Mouse (Mus musculus) liver, adult 2 months (tissue): ENCODE data around the gene Catsper2. TPM values are rescaled to one million over a fixed set of nuclear protein-coding genes. Genes with fewer than 3 reads are reported as not detected.

Source experiments
- DNase-seq: peaks from one replicate; pipeline ENCODE4 v3.0.0-alpha.2; 2011; ENCODE audit warnings: low read depth, low spot score; ENCODE audit errors: extremely low read depth
- H3K27ac ChIP-seq: fragments of 200-500 bp; replicated peaks from 2 replicates; pipeline ENCODE4 v1.5.1; 2012; ENCODE audit warnings: low read depth, mild to moderate bottlenecking, control low read depth, inconsistent platforms, low read length; ENCODE audit not compliant: insufficient read depth
- H3K27me3 ChIP-seq: fragments of 200-500 bp; 2 replicates; pipeline ENCODE4 v1.6.1; 2012; ENCODE audit warnings: mild to moderate bottlenecking, moderate library complexity, low read length, inconsistent platforms; ENCODE audit not compliant: control insufficient read depth, insufficient read depth
- H3K36me3 ChIP-seq: fragments of 200-500 bp; 2 replicates; pipeline ENCODE4 v1.6.1; 2012; ENCODE audit warnings: low read length, inconsistent platforms; ENCODE audit not compliant: control insufficient read depth, insufficient read depth
- H3K4me1 ChIP-seq: fragments of 200-500 bp; 2 replicates; pipeline ENCODE4 v1.6.1; 2011; ENCODE audit warnings: low read length; ENCODE audit not compliant: control insufficient read depth, insufficient read depth
- H3K4me3 ChIP-seq: fragments of 200-500 bp; 2 replicates; pipeline ENCODE4 v1.5.1; 2011; ENCODE audit warnings: low read depth, mild to moderate bottlenecking, control low read depth, low read length, moderate library complexity; ENCODE audit not compliant: insufficient read depth
- H3K79me2 ChIP-seq: fragments of 200-500 bp; 2 replicates; pipeline ENCODE4 v1.6.1; 2012; ENCODE audit warnings: inconsistent platforms, mild to moderate bottlenecking, low read length, moderate library complexity; ENCODE audit not compliant: control insufficient read depth, insufficient read depth
- H3K9ac ChIP-seq: fragments of 200-500 bp; 2 replicates; pipeline ENCODE4 v1.6.1; 2012; ENCODE audit warnings: low read depth, mild to moderate bottlenecking, control low read depth, inconsistent platforms, low read length
- CTCF ChIP-seq: fragments of 200-500 bp; IDR thresholded peaks from 2 replicates; pipeline ENCODE4 v1.5.1; 2011; ENCODE audit warnings: low read depth, low read length, control low read depth
- POLR2A ChIP-seq: fragments of 200-500 bp; IDR thresholded peaks from 2 replicates; pipeline ENCODE4 v1.6.1; 2011; ENCODE audit warnings: low read length, control low read depth; ENCODE audit not compliant: insufficient read depth; ENCODE audit errors: extremely low read depth
- WGBS: fragments of 180-500 bp; shearing (Covaris S2); methylation state at CpG from one replicate; pipeline ENCODE4 v1.1.7; 2018; 5-methylcytosine and 5-hydroxymethylcytosine counted together
- polyA plus RNA-seq: library from polyadenylated mRNA; depleted of rRNA; stranded (reverse); fragments of >200 nt; gene quantifications from 2 replicates; pipeline ENCODE4 v1.2.3, GENCODE M21; 2012
- total RNA-seq: library from RNA; depleted of rRNA; stranded (reverse); fragments of >200 nt; gene quantifications from 2 replicates; pipeline ENCODE4 v1.2.3, GENCODE M21; 2014

The Catsper2 gene
- total and polyA plus RNA-seq, 2 experiments, result 2.5 to 2.9 TPM

- peaks cover 9% of the 10 kb centered on the region; the same call in 1 of the 2 replicates for H3K79me2 ChIP-seq
- 9% methylated on average over 9 of the region's 9 CpGs for WGBS
- TF ChIP-seq CTCF (no peak), POLR2A (no peak)
- H3K9ac ChIP-seq, result peak overlapping the region; percentile 56; the same call in 1 of the 2 replicates
- H3K36me3 ChIP-seq, result peaks cover 17% of the 10 kb centered on the region
- H3K4me3 ChIP-seq, result peak overlapping the region; percentile 57
- DNase-seq, result peak; percentile 50
- peaks cover 10% of the 10 kb centered on the region for H3K4me1 ChIP-seq
- H3K27ac ChIP-seq, result peak overlapping the region; percentile 96
- H3K27me3 ChIP-seq, result no peaks in the 10 kb centered on the region
Observed at GRCm38 (mm10) chr2:121448136-121448535, 34.5 kb upstream of the Catsper2 start.

- TF ChIP-seq CTCF, result no peak
- no peak for TF ChIP-seq POLR2A
- WGBS, result 94% methylated on average over 3 of the region's 3 CpGs
Observed at GRCm38 (mm10) chr2:121447006-121447405, 33.4 kb upstream of the Catsper2 start.

GRCm38 (mm10) chr2:121446506-121446905 is 32.9 kb upstream of the Catsper2 start:
- H3K27ac ChIP-seq, result no peak overlapping the region
- no peak overlapping the region for H3K4me3 ChIP-seq
- WGBS, result 92% methylated on average over 4 of the region's 4 CpGs
- TF ChIP-seq POLR2A, result no peak
- no peak for TF ChIP-seq CTCF
- H3K36me3 ChIP-seq, result peaks cover 7% of the 10 kb centered on the region; the same call in 1 of the 2 replicates
- peaks cover 9% of the 10 kb centered on the region; the same call in 1 of the 2 replicates for H3K79me2 ChIP-seq
- peaks cover 9% of the 10 kb centered on the region for H3K4me1 ChIP-seq
- H3K27me3 ChIP-seq, result no peaks in the 10 kb centered on the region
- no peak for DNase-seq
- no peak overlapping the region for H3K9ac ChIP-seq

More at GRCm38 (mm10) chr2:121447006-121447405, 33.4 kb upstream of the Catsper2 start:
- Histone ChIP-seq H3K9ac (no peak overlapping the region), H3K36me3 (peaks cover 8% of the 10 kb centered on the region; the same call in 1 of the 2 replicates), H3K4me1 (peaks cover 7% of the 10 kb centered on the region), H3K27ac (no peak overlapping the region), H3K27me3 (no peaks in the 10 kb centered on the region), H3K4me3 (no peak overlapping the region), H3K79me2 (peaks cover 9% of the 10 kb centered on the region; the same call in 1 of the 2 replicates)
- DNase-seq, result no peak

- Histone ChIP-seq H3K27ac (no peak overlapping the region), H3K27me3 (no peaks in the 10 kb centered on the region), H3K4me1 (peaks cover 10% of the 10 kb centered on the region), H3K4me3 (no peak overlapping the region), H3K9ac (no peak overlapping the region), H3K36me3 (no peaks in the 10 kb centered on the region), H3K79me2 (peaks cover 9% of the 10 kb centered on the region; the same call in 1 of the 2 replicates)
- TF ChIP-seq CTCF, result no peak
- TF ChIP-seq POLR2A, result no peak
- WGBS, result 88% methylated on average over 3 of the region's 3 CpGs
- no peak for DNase-seq
Observed at GRCm38 (mm10) chr2:121445117-121445516, 31.5 kb upstream of the Catsper2 start.

GRCm38 (mm10) chr2:121444178-121444577 is 30.6 kb upstream of the Catsper2 start, which contains the start of gene Ell3:
Gene Ell3 (minus strand): TSS chr2:121444278.
- Histone ChIP-seq H3K4me1 (peaks cover 12% of the 10 kb centered on the region), H3K36me3 (peaks cover 2% of the 10 kb centered on the region; the same call in 1 of the 2 replicates), H3K27me3 (no peaks in the 10 kb centered on the region), H3K4me3 (no peak within 1 kb of the TSS), H3K79me2 (no peaks in the 10 kb centered on the region), H3K9ac (no peak within 1 kb of the TSS), H3K27ac (no peak within 1 kb of the TSS)
- DNase-seq, result no peak
- TF ChIP-seq POLR2A (no peak), CTCF (no peak)
- 100% methylated on average over 1 of the region's 1 CpGs for WGBS

- H3K9ac ChIP-seq, result peak overlapping the region; percentile 61
- TF ChIP-seq POLR2A (no peak), CTCF (no peak)
Observed at GRCm38 (mm10) chr2:121443068-121443349, 29.4 kb upstream of the Catsper2 start.

More at GRCm38 (mm10) chr2:121443068-121443349, 29.4 kb upstream of the Catsper2 start:
- DNase-seq, result no peak
- peak overlapping the region; percentile 30 for H3K27ac ChIP-seq
- H3K36me3 ChIP-seq, result peaks cover 11% of the 10 kb centered on the region
- H3K27me3 ChIP-seq, result no peaks in the 10 kb centered on the region
- H3K4me3 ChIP-seq, result peak overlapping the region; percentile 40
- WGBS, result 6% methylated on average over 8 of the region's 8 CpGs
- H3K79me2 ChIP-seq, result no peaks in the 10 kb centered on the region
- H3K4me1 ChIP-seq, result peaks cover 12% of the 10 kb centered on the region
